Mouse (Mus musculus) testis, adult 2 months (tissue): ENCODE measurements around the gene BC004004. TPM values are rescaled to one million over a fixed set of nuclear protein-coding genes. Genes with fewer than 3 reads are reported as not detected.

Experiments used
- H3K27ac ChIP-seq: fragments of 200-500 bp; 2 replicates; pipeline ENCODE4 v1.5.1; 2012; ENCODE audit warnings: low read depth, low read length; ENCODE audit not compliant: control insufficient read depth, insufficient read depth
- H3K27me3 ChIP-seq: fragments of 200-500 bp; 2 replicates; pipeline ENCODE4 v1.6.1; 2012; ENCODE audit warnings: mild to moderate bottlenecking, low read length, moderate library complexity; ENCODE audit not compliant: control insufficient read depth, insufficient read depth
- H3K36me3 ChIP-seq: fragments of 200-500 bp; 2 replicates; pipeline ENCODE4 v1.6.1; 2012; ENCODE audit warnings: mild to moderate bottlenecking, low read length; ENCODE audit not compliant: control insufficient read depth, insufficient read depth
- H3K4me1 ChIP-seq: fragments of 200-500 bp; 2 replicates; pipeline ENCODE4 v1.6.1; 2012; ENCODE audit warnings: low read length; ENCODE audit not compliant: control insufficient read depth, insufficient read depth
- H3K4me3 ChIP-seq: fragments of 200-500 bp; 2 replicates; pipeline ENCODE4 v1.5.1; 2012; ENCODE audit warnings: low read depth, mild to moderate bottlenecking, low read length, moderate library complexity, mixed read lengths; ENCODE audit not compliant: control insufficient read depth
- CTCF ChIP-seq: fragments of 200-500 bp; IDR thresholded peaks from 2 replicates; pipeline ENCODE4 v1.5.1; 2012; ENCODE audit warnings: low read depth, mild to moderate bottlenecking, inconsistent platforms, low read length, moderate library complexity; ENCODE audit not compliant: control insufficient read depth, insufficient read depth, insufficient replicate concordance
- POLR2A ChIP-seq: fragments of 200-500 bp; IDR thresholded peaks from 2 replicates; pipeline ENCODE4 v1.6.1; 2012; ENCODE audit warnings: low read depth, mild to moderate bottlenecking, inconsistent platforms, low read length, moderate library complexity; ENCODE audit not compliant: control insufficient read depth
- polyA plus RNA-seq: library from polyadenylated mRNA; depleted of rRNA; stranded (reverse); fragments of >200 nt; gene quantifications from 2 replicates; pipeline ENCODE4 v1.2.3, GENCODE M21; 2012

Gene BC004004
- polyA plus RNA-seq, 1 experiment: 42.5 TPM

DNA sequence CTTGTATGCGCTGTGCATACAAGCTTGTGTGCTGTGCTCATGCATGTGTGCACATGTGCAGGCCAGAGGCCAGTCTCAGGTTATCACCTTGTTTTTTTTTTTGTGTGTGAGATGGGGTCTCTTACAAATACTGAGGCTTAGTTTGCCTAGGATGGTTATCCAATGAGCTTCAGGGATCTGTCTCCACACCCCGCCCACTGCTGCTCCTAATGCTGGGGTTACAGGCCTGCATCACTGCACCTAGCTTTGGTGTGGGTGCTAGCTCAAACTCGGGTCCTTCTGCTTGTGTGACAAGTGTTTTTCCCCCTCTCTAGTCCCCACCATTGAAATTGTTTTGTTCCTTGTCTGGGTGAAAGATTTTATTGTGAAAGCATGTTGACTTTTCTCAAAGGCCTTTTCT lies 61.6 kb downstream of the BC004004 start:
- no peak overlapping the region for H3K27ac ChIP-seq
- peaks cover 29% of the 10 kb centered on the region for H3K4me1 ChIP-seq
- H3K36me3 ChIP-seq: no peaks in the 10 kb centered on the region

DNA sequence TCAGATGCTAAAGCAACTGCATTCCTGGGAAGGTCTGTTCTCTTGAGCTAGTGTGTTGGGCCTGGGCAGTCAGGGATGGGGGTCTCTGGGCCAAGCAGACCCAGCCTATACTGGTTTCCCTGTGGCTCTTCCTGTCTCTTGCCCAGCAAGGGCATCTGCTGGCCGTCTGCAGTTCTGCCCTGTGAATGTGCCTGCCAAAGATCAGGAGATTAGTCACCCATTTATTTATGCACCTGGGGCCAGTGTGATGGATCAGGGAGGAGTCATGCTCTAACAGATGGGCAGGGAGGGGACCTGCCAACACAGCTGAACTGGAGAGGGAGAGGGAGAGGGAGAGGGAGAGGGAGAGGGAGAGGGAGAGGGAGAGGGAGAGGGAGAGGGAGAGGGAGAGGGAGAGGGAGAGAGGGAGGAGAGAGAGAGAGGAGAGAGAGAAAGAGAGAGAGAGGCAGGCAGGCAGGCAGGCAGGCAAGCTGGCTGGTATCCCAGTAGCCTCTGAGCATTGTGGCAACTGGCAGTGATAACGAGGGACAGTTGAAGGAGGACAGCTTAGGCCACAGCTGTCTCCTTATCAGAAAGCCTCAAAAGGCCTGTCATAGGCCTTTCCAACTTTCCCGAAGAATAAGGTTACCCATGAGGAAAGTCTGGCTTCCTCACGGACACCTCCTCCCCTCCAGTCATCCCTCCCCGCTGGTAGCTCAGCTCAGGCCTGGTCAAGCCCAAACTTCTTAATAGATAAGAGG lies 62.3 kb downstream of the BC004004 start:
- no peak overlapping the region for H3K4me3 ChIP-seq
- TF ChIP-seq CTCF: no peak
- no peak for TF ChIP-seq POLR2A
- no peak overlapping the region for H3K27ac ChIP-seq
- H3K36me3 ChIP-seq: no peaks in the 10 kb centered on the region
- H3K4me1 ChIP-seq: peaks cover 25% of the 10 kb centered on the region
- no peaks in the 10 kb centered on the region for H3K27me3 ChIP-seq

More for the DNA sequence above, 61.6 kb downstream of the BC004004 start:
- TF ChIP-seq CTCF (no peak), POLR2A (no peak)
- peaks cover 2% of the 10 kb centered on the region; the same call in 1 of the 2 replicates for H3K27me3 ChIP-seq
- no peak overlapping the region for H3K4me3 ChIP-seq

DNA sequence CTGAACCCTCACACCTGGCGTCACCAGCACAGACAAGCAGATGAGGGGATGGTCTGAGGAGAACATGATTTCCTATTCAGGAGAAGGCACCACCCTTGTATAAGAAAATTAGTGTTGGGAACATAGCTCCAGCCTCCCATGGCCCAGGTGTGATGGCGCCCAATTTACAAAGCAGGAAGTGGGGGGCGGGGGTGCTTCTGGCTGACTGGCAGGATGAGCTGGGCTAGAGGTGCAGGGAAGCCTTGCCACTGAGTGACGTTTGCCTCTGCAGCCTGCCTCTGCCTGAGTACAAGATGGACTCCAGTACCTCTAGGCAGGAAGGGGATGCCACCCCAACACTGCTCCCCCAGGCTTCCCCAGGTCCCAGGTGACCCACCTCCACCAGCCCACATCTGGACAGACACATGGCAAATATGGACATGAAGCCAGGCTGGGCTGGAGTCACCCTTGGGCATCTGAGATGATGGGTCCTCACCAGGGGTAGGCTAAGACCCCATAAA lies 63.6 kb downstream of the BC004004 start:
- Histone ChIP-seq H3K4me3 (no peak overlapping the region), H3K27me3 (no peaks in the 10 kb centered on the region), H3K4me1 (peaks cover 13% of the 10 kb centered on the region), H3K27ac (no peak overlapping the region), H3K36me3 (no peaks in the 10 kb centered on the region)
- TF ChIP-seq POLR2A (no peak), CTCF (no peak)

DNA sequence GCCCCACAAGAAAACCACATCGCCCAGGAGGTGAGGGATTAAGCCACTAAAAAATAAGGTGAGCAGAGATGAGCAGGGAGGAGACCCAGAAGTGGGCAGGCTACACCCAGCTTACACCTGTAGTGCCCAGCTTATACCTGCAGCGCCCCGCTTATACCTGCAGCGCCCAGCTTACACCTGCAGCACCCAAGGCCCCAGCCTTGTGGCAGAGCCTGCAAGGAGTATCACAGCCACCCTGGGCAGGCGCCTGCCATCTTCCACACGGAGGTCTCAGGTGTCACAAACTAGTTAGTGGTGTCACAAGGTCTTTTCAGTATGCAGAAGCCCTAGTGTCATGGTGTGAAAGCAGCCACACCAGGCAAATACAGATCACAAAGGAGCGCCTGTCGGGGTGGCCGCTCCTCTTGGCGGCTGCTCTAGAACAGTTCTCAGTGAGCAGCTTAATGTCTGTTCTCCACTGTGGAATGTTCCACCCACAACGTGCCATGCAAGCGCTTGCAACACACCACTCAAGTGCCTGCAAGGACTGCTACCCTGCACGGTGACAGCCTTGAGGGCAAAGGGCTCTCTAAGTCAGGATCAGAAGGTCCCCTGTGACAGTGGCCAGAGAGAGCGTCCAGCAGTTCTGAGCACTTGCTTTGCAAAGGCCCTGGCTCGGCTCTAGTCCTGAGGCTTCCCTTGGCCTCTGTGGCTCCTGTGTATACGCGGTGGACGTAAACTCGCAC lies 67.8 kb downstream of the BC004004 start:
- no peak for TF ChIP-seq POLR2A
- TF ChIP-seq CTCF: no peak
- Histone ChIP-seq H3K27ac (no peak overlapping the region), H3K27me3 (no peaks in the 10 kb centered on the region), H3K4me1 (no peaks in the 10 kb centered on the region), H3K36me3 (no peaks in the 10 kb centered on the region), H3K4me3 (no peak overlapping the region)

DNA sequence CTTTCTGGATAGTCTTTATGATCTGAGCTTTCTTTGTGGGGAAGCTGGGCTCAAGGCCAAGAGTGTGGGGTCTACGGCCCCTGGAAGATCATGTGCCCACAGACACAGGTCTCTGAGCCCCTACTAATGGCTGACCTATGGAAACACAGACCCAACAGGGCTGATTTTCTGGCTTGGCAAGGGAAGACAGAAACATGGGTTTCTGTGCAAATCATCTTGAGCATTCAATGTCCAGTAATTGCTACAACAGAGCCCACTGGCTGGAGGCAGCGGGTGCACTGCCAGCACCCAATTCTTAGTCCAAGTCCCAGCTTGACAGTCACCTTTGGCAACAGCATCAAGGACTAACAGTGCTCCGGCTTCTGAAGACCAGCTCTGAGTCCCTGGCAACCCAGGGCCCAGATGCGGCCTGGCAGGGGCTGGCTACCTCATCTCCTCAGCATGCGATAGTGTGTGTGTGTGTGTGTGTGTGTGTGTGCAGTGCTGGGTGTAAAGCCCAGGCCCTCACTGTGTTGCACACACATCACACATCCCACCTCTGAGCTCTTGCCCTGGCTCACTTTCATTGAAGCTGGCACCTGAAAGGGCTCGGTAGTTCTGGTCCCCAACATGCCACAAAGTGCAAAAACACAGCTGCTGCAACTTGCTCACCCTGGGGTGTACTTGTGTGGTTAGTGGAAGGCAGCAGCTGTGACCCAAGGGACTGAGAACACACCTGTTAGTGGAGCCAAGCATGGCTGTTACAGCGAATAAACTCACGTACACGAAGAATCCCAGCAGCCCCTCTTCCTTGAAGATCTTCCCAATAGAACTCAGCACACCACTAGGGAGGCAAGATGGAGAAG lies 69.6 kb downstream of the BC004004 start:
- Histone ChIP-seq H3K36me3 (no peaks in the 10 kb centered on the region), H3K27ac (no peak overlapping the region)
- no peak for TF ChIP-seq POLR2A
- TF ChIP-seq CTCF: no peak

DNA sequence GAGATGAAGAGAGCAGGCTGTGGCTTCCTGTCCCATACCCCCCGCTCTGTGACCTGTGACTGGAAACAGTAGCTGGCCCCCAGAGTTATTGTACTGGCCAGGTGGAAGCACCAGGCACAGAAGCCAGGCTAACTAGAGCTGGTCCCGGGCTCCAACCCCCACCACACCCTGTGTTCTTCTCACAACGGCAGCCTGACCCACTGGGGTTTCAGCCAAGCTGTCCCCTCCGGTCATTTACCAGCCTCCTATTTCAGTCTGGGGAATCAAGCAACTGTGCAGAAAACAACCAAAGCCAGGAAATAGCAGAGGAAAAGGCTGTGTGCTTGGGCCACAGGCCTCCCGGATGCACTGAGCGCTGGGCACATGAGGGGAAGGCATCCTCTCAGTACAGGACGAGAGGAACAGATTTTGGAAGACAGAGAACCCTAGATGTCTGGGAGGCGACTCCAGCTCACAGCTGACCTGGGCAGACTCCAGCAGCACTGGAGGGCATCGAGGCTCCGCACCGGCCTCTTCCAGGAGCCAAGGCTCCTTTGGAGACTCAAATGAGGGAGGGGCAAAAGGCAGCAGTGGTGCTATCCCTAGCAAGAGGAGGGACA lies 70.7 kb downstream of the BC004004 start:
- TF ChIP-seq POLR2A (no peak), CTCF (no peak)
- no peak overlapping the region for H3K27ac ChIP-seq
- no peaks in the 10 kb centered on the region for H3K36me3 ChIP-seq
- peaks cover 13% of the 10 kb centered on the region for H3K4me1 ChIP-seq
- H3K4me3 ChIP-seq: no peak overlapping the region
- no peaks in the 10 kb centered on the region for H3K27me3 ChIP-seq

More for the DNA sequence above, 69.6 kb downstream of the BC004004 start:
- no peak overlapping the region for H3K4me3 ChIP-seq
- peaks cover 13% of the 10 kb centered on the region for H3K4me1 ChIP-seq
- H3K27me3 ChIP-seq: no peaks in the 10 kb centered on the region
